Mouse (Mus musculus) olfactory bulb, adult 2 months (tissue): ENCODE measurements around the gene Mtch1.

ENCODE experiments used
- CTCF ChIP-seq: fragments of 200-500 bp; IDR thresholded peaks from 2 replicates; pipeline ENCODE4 v1.5.1; 2012; ENCODE audit warnings: low read depth, mild to moderate bottlenecking, low read length, moderate library complexity; ENCODE audit not compliant: insufficient read depth
- POLR2A ChIP-seq: fragments of 200-500 bp; IDR thresholded peaks from 2 replicates; pipeline ENCODE4 v1.6.1; 2012; ENCODE audit warnings: mild to moderate bottlenecking, low read depth, low read length, moderate library complexity; ENCODE audit not compliant: insufficient read depth

- no peak for TF ChIP-seq POLR2A
- TF ChIP-seq CTCF: no peak
Observed at GRCm38 (mm10) chr17:29339170-29339768, 8.5 kb downstream of the Mtch1 start.
